Mouse (Mus musculus): ENCODE results near the gene Bbs2. TPM values are rescaled to one million over a fixed set of nuclear protein-coding genes. Genes with fewer than 3 reads are reported as not detected.
A peak's percentile ranks its signal among the peaks of the same experiment; 100 is the strongest.

Gene Bbs2
- polyA plus RNA-seq, 1 experiment = 20.3 TPM

DNA sequence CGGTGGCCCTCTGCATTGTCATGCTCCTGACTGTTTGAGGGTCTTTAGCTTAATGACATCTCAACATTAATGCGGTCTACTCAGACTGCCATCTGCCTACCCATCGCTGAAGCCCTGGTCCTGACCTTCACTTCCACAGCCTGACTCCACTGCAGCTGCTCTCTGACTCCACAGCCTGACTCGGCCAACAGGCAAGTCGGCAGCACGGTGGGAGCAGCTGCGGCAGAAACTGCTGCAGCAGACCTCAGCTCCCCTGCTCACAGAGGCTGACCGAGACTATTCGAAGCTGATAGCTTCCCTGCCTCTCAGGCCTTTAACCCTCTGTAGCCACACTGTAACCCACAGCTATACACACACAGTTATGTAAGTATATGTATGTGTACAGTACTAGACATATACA is 10.8 kb downstream of the Bbs2 start:
- H3K27ac ChIP-seq (ENCODE audit: control insufficient read depth, insufficient read depth, low read depth, low read length, poor library complexity) = no peak overlapping the region
- no peak for TF ChIP-seq CTCF (IDR thresholded peaks at IDR 0.05; ENCODE audit: control insufficient read depth, insufficient read depth, low read length)
- no peak for TF ChIP-seq POLR2A (IDR thresholded peaks at IDR 0.05; ENCODE audit: borderline replicate concordance, control insufficient read depth, low read depth, low read length)
- no peak overlapping the region for H3K4me3 ChIP-seq (replicated peaks; ENCODE audit: control insufficient read depth, low read depth, low read length)
- no peaks in the 10 kb centered on the region for H3K4me1 ChIP-seq (ENCODE audit: control insufficient read depth, insufficient read depth, low read length)
- 89% methylated on average over 9 of the region's 9 CpGs for WGBS

DNA sequence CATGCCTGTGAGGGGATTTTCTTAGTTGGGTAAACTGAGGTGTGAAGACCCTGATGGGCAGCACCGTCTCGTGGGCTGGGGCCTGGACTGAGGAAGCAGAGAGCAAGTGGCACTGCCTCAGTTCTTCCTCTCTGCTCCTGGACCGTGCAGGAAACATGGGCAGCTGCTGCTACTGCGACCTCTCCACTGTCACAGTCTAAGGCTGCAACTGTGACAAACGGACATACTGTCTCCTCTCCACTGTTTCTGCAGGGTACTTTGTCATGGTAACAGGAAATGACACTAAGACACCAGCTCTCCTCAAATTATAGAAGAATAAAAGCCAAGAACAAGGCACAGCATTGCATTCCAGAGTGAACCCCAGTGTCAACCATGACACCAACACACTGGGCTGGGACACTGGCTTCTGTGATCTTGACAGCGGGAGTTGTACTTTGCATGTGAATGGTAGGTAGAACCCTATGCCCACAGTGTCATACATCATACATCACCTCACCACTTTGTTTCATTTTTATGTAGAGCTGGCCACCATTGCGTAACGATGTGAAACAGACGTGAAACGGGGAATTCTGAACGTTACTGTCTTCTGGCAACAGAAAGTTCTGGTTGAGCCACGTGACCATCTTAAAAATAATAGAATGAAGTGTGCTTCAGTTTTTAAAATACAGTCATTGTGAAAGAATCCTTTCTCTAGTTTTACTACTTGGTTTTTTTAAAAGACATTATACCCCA is 22.1 kb downstream of the Bbs2 start:
- H3K4me1 ChIP-seq (ENCODE audit: control insufficient read depth, insufficient read depth, low read length) = no peaks in the 10 kb centered on the region
- TF ChIP-seq POLR2A (IDR thresholded peaks at IDR 0.05; ENCODE audit: borderline replicate concordance, control insufficient read depth, low read depth, low read length) = no peak
- TF ChIP-seq CTCF (IDR thresholded peaks at IDR 0.05; ENCODE audit: control insufficient read depth, insufficient read depth, low read length) = no peak
- no peak overlapping the region for H3K27ac ChIP-seq (ENCODE audit: control insufficient read depth, insufficient read depth, low read depth, low read length, poor library complexity)
- WGBS = 45% methylated on average over 12 of the region's 12 CpGs
- no peak overlapping the region for H3K4me3 ChIP-seq (replicated peaks; ENCODE audit: control insufficient read depth, low read depth, low read length)

DNA sequence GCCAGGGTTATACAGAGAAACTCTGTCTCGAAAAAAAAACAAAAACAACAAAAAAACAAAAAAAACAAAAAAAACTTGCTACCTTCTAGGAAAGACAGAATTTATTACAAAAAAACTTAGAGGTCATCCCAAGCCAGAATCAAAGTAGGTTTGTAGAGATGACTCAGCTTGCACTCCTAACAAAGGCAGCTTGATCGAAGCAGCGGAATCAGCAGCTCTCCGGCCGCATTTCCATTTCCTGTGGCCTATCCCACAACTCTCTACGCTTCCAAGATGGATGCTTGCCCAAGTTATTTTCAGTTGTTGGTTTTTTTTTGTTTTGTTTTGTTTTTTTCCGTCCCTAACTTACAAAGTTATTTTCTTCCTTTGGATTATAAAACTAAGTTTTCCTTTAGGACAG is 29.9 kb downstream of the Bbs2 start:
- WGBS = 85% methylated on average over 7 of the region's 7 CpGs
- Histone ChIP-seq H3K27ac (ENCODE audit: control insufficient read depth, insufficient read depth, low read depth, low read length, poor library complexity) (no peak overlapping the region), H3K4me3 (replicated peaks; ENCODE audit: control insufficient read depth, low read depth, low read length) (no peak overlapping the region), H3K4me1 (ENCODE audit: control insufficient read depth, insufficient read depth, low read length) (no peaks in the 10 kb centered on the region; the same call in 1 of the 2 replicates)
- TF ChIP-seq CTCF (IDR thresholded peaks at IDR 0.05; ENCODE audit: control insufficient read depth, insufficient read depth, low read length) (no peak), POLR2A (IDR thresholded peaks at IDR 0.05; ENCODE audit: borderline replicate concordance, control insufficient read depth, low read depth, low read length) (no peak)

DNA sequence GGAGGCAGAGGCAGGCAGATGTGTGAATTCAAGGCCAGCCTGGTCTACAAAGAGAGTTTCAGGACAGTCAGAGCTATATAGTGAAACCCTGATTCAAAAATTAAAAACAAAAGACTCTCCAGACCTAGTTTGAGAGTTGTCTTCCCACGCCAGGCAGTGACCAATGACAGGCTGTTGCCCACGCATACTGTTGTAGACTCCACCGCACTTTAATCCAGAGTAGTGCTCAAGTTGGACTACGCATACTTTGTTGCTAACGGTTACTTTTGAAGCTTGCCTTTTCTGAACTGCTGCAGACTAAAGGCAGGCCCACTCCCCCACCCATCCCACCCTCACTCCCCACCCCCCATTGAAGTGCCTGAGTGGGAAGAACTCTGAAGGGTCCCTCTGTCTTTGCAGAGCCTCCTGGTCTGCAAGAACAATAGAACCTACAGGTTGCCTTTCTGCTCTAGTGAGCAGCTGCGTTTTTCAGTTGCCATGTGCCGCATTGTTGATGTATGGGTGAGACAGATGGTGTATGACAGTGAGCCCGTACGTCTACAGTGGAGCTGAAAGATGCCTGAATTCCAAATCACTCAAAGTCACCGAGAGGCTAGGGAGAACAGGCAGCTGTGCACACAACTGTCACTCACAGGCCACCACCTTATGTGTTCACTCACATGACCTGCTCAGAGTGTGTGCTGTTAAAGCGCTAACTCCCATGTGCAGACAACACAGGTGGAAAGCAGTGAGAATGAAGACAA is 32.4 kb downstream of the Bbs2 start:
- Histone ChIP-seq H3K4me3 (replicated peaks; ENCODE audit: control insufficient read depth, low read depth, low read length) (no peak overlapping the region), H3K27ac (ENCODE audit: control insufficient read depth, insufficient read depth, low read depth, low read length, poor library complexity) (no peak overlapping the region), H3K4me1 (ENCODE audit: control insufficient read depth, insufficient read depth, low read length) (no peaks in the 10 kb centered on the region; the same call in 1 of the 2 replicates)
- WGBS = 89% methylated on average over 11 of the region's 11 CpGs
- TF ChIP-seq CTCF (IDR thresholded peaks at IDR 0.05; ENCODE audit: control insufficient read depth, insufficient read depth, low read length) = no peak
- TF ChIP-seq POLR2A (IDR thresholded peaks at IDR 0.05; ENCODE audit: borderline replicate concordance, control insufficient read depth, low read depth, low read length) = no peak

DNA sequence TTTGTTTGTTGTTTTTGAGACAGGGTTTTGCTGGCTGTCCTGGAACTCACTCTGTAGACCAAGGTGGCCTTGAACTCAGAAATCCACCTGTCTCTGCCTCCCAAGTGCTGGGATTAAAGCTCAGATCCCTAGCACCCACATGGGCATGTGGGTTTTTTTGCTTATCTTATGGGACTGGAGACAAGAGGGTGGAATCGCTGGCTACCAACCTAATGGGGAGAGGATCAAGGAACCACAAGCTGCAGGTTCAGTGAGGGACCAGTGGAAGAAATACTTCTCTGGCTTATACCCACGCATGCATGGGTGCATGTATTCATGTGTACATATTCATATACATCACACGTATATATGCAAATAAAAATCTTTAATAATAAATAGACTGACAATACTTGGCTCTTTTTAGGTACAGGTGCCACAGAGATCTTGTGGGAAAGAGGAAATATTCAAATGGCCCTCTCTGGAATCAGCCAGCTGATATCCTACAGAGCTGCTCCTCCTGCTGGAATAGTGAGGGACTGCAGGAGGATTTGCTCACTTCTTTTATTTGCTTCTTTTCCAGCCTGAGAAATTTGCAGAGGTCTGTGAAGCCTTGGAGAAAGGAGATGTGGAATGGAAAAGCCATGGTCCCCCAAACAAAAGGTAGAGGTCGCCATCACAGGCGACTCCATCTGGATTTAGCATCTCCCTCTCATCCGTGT is 41.4 kb downstream of the Bbs2 start:
- TF ChIP-seq CTCF (IDR thresholded peaks at IDR 0.05; ENCODE audit: control insufficient read depth, insufficient read depth, low read length) (peak; percentile 38), POLR2A (IDR thresholded peaks at IDR 0.05; ENCODE audit: borderline replicate concordance, control insufficient read depth, low read depth, low read length) (no peak)
- H3K4me3 ChIP-seq (replicated peaks; ENCODE audit: control insufficient read depth, low read depth, low read length) = no peak overlapping the region
- no peak overlapping the region for H3K27ac ChIP-seq (ENCODE audit: control insufficient read depth, insufficient read depth, low read depth, low read length, poor library complexity)
- H3K4me1 ChIP-seq (ENCODE audit: control insufficient read depth, insufficient read depth, low read length) = no peaks in the 10 kb centered on the region
- 80% methylated on average over 6 of the region's 6 CpGs for WGBS

DNA sequence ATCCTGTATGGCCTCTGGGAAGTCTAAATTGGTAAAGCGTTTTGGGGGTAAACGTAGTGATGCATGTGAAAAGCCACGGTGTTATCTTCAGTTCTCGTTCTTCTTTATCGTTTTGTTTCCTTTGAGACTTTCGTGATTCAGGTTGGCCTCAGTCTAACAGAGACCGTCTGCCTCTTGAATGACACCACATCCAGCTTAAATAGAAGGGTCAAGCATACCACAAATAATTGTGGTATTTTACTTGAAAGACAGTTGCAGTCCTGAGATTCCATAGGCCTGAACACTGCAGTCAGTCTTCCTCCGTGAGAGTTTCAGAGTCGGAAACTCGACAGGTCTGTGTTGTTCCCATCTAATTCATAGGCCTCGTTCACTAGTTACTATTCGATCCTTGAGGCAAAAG is 46.0 kb downstream of the Bbs2 start:
- H3K27ac ChIP-seq (ENCODE audit: control insufficient read depth, insufficient read depth, low read depth, low read length, poor library complexity) = no peak overlapping the region
- TF ChIP-seq POLR2A (IDR thresholded peaks at IDR 0.05; ENCODE audit: borderline replicate concordance, control insufficient read depth, low read depth, low read length) (no peak), CTCF (IDR thresholded peaks at IDR 0.05; ENCODE audit: control insufficient read depth, insufficient read depth, low read length) (no peak)
- no peaks in the 10 kb centered on the region for H3K4me1 ChIP-seq (ENCODE audit: control insufficient read depth, insufficient read depth, low read length)
- no peak overlapping the region for H3K4me3 ChIP-seq (replicated peaks; ENCODE audit: control insufficient read depth, low read depth, low read length)
- WGBS = 88% methylated on average over 12 of the region's 12 CpGs

DNA sequence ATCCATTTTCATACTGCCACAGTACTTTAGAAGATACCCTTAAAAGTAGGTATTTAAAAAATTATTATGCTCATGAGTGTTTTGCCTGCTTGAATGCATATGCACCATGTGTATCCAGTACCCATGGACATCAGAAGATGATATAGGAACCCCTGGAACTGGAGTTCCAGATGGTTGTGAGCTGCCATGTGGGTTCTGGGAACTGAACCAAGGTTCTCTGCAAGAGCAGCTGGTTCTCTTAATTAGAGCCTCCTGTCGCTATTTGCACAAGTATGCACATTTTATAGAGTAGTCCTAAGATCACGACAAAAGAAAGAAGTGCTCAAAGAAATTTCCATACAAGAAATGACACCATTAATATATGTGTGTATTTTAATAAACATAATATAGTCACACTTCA is 50.9 kb downstream of the Bbs2 start:
- TF ChIP-seq POLR2A (IDR thresholded peaks at IDR 0.05; ENCODE audit: borderline replicate concordance, control insufficient read depth, low read depth, low read length) (no peak), CTCF (IDR thresholded peaks at IDR 0.05; ENCODE audit: control insufficient read depth, insufficient read depth, low read length) (no peak)
- Histone ChIP-seq H3K4me1 (ENCODE audit: control insufficient read depth, insufficient read depth, low read length) (no peaks in the 10 kb centered on the region), H3K4me3 (replicated peaks; ENCODE audit: control insufficient read depth, low read depth, low read length) (no peak overlapping the region), H3K27ac (ENCODE audit: control insufficient read depth, insufficient read depth, low read depth, low read length, poor library complexity) (no peak overlapping the region)
- 88% methylated on average over 2 of the region's 2 CpGs for WGBS

DNA sequence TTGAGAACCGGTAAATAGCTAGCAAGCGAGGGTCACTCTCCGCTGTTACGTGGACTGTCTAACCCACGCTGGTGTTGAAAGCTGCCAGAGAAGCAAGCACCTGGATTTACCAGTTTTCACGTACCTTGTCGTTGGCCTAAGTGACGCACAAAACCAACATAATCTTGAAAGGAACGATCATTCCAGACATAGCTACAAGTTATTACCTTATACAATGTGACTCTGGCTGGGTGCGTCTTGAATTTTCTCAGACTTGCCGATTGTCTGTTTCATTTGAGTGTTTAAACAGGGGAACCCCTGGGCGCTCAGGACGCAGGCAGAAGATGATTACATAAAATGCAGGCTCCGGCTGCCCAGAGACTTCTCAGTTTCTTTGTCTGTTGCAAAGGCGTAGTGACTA is 60.9 kb downstream of the Bbs2 start:
- no peak for TF ChIP-seq POLR2A (IDR thresholded peaks at IDR 0.05; ENCODE audit: borderline replicate concordance, control insufficient read depth, low read depth, low read length)
- TF ChIP-seq CTCF (IDR thresholded peaks at IDR 0.05; ENCODE audit: control insufficient read depth, insufficient read depth, low read length) = no peak
- WGBS = 2% methylated on average over 15 of the region's 15 CpGs
- H3K27ac ChIP-seq (ENCODE audit: control insufficient read depth, insufficient read depth, low read depth, low read length, poor library complexity) = no peak overlapping the region
- H3K4me3 ChIP-seq (replicated peaks; ENCODE audit: control insufficient read depth, low read depth, low read length) = peak overlapping the region; percentile 64
- peaks cover 2% of the 10 kb centered on the region; the same call in 1 of the 2 replicates for H3K4me1 ChIP-seq (ENCODE audit: control insufficient read depth, insufficient read depth, low read length)
